Mouse (Mus musculus) monocyte, adult 2 months (primary cell): Measurements from ENCODE around the gene Flt3l.
"Not testable (repeated sequence)": the region's sequence is repeated elsewhere in the genome, so short reads cannot be mapped to it uniquely, and the experiment has no call there.

ENCODE experiments used
- DNase-seq, 2 experiments: peaks; one replicate each; pipeline ENCODE4 v3.0.0; 2022; ENCODE audit warnings: low spot score in 2 of 2, low read depth in 1 of 2

Flt3l gene

DNA sequence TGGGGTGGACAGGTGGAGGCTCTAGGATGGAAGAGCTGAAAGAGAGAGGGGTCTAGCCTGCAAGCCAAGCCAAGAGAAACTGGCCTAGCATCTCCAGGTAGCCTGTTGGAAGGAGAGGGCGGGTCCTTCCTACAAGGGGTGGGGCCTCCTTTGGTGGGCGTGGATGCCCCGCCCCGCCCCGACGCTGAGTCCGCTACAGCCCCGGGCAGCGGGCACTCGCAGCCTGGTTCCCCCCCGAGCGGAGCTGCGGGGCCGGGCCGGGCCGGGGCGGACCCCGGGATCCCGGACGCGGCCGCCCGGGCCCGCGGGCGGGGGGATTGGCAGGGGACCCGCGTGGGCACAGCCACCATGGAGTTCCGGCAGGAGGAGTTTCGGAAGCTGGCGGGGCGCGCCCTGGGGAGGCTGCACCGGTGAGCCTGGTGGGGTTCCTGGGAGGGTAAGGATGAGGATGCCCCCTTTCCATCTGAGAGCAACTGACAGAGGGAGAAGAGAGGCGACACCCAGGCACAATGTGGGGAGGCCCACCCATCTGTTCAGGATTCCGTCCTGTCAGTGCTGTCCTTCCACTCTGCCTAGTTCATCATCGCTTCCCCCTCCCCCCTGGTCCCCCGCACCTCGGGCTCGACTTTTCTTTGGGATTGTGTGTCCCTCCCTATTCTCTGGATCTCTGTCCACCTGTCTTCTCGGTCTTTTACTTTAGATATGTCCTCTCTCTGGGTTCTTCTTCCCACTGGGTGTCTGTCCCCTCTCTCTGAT is 27.7 kb upstream of the Flt3l start, which contains the start of gene Slc17a7:
Gene Slc17a7, plus strand, starts transcription at position 215 of the 756 bp plus-strand sequence.
- no peak for DNase-seq

DNA sequence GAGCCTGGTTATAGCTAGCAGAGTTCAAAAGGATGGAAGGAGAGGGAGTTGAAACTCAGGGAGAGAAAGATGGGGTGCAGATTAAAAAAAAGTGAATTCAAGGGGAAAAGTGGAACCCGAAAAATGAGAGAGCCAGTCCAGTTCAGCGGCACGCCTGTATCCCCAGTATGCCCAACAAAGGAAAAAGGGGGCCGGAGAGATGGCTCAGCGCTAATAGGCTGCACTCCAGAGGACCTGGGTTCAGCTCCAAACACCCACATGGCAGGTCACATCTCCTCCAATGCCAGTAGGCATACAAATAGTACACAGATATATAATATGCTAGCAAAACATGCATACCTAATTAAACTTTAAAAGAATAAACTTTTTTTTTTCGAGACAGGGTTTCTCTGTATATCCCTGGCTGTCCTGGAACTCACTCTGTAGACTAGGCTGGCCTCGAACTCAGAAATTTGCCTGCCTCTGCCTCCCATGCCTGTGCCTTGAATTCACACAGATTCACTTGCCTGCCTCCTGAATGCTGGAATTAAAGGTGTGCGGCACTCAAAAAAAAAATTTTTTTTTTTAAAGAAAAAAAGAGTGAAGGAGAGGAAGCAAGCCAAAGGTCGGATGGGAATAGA is 26.9 kb upstream of the Flt3l start:
- no peak for DNase-seq

DNA sequence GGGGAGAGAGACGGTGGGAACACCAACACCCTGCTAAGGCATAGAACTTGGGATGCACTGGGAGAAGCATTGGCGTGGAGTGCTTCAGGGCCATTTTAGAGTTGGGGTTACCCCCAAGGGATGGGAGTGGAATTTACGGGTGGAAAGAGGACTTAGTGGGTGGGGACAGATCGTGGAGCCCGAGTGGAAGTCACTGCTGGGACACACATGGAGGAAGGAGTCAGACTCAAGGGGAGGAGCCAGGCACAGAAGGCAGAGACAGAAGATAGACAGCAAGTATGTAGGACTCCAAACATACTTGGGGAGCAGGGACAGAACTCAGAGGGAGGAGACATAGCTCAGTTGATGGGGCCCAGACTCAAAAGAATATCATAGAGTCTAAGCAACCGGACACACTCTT is 26.3 kb upstream of the Flt3l start:
- no peak for DNase-seq

DNA sequence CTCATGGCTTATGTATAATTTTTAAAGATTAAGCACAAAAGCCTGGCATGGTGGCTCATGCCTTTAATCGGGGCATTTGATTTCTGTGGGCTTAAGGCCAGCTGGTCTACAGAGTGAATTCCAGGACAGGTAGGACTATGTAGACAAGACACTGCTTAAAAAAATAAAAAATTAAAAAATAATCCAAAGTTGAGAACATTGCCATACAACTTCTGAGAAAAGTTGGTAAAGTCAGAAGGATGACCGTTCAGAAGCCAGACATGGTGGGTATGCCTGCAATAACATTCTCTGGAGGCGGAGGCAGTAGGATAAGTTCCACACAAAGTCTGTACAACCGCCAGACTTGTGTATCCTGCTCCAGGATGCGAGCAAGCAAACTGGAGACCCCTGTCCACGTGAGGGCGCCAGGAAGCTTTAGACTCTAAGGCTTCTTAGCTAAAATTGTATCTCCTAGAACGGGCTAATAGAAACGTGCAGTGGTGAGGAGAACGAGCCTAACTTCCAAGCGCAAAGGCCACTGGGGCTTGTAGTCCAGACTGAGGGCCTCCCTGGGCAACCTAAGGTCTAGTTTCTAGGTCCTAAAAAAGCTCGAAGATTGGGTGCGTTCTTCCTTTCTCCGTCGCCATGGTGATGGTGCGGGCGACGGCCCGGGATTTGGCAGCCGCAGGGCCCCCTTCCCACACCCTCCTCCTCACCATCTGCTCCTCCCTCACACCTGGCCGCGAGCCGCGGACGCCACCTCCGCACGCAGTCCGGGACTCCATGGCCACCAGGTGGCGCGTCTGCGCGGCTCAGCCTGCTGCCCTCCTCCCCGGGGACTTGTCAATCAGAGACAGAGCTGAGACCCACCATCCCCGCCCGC is 25.6 kb upstream of the Flt3l start:
- peak in 1 of 2 experiments; percentile 73 for DNase-seq

DNA sequence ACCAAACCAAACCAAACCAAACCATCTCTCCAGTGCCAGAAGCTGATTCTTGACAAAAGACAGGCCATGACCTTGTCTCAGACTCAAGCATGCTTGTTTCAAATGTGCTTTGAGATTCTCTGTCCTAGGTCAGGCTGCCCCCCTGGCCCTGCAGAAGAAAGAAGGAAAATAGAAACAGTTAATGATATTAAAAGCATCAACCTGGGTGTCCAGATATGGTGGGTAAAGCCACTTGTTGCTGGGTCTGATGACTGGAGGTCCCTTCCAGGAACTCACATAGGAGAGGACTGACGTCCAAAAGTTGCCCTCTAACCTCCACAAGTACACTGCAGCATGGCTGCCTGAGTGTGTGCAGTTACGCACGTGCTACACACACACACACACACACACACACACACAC is 24.6 kb upstream of the Flt3l start:
- no peak for DNase-seq

DNA sequence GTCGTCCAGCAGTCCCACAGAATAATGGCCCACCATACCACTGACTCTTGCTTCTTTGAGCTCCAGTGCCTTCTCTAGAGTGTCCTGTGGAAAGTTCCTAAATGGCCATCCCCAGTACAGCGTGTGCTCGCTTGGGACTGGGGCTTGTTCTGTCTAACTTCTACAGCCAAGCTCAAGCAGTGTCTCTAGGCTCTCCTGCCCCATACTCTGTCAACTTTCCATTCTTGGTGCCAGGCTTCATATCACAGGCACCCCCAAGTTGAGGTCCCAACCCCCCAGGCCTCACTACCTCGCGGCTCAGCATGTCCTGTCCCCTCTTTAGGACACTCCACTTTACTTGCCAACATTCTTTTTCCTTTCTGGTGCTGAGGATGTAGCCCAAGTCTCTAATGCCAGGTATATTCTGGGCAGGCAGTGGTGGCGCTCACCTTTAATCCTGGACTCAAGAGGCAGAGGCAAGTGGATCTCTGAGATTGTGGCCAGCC is 24.1 kb upstream of the Flt3l start:
- no peak for DNase-seq

DNA sequence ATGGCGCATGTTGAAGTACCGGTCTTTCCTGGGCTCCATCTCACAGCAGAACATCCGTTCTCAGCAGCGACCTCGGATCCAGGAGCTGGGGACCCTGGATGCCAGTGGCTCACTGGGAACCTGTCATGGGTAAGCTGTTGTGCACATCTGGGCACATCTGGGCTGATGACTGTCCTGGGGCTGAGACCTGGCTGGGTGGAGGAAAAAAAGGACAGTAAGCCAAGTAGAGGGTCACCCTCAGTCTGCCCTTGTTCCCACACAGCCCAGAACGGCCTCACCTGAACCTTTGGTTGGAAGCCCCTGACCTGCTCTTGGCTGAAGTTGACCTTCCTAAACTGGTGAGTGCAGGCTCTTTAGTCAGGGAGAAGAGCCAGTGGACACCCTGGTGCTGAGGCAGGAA is 22.8 kb upstream of the Flt3l start:
- DNase-seq: no peak

DNA sequence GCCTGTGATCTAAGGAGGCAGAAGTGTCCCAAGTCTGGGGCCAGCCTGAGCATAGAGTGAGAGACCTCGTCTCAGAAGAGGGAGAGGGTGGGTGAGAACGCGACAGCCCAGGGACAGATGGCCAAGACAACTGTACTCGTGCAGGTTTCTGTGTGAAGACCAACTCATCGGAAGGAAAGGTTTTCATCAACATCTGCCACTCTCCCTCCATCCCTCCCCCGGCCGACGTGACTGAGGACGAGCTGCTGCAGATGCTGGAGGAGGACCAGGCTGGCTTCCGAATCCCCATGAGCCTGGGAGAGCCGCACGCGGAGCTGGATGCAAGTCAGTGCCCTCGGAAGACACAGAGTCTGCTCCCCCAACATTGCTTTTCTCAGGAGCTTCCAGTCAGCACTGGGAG is 21.2 kb upstream of the Flt3l start:
- DNase-seq: no peak

DNA sequence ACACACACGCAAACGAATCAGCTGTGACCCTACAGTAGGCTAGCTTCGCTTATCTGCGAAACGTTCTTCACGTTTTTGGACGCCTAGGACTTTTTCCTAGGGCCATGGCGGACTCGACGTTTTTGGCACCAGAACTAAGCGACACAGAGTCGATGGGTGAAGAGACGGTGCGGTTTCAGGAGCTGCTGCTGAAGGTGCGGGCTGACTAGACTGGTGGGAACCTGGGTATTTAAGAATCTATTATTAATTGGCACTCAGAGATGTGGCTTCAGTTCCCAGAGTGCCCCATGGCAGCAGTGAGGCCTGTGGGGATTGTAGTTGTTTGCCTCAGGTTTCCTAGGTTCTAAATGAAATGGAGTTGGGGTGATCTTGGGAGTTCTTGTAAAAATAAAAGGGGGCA is 20.0 kb upstream of the Flt3l start:
- no peak for DNase-seq

DNA sequence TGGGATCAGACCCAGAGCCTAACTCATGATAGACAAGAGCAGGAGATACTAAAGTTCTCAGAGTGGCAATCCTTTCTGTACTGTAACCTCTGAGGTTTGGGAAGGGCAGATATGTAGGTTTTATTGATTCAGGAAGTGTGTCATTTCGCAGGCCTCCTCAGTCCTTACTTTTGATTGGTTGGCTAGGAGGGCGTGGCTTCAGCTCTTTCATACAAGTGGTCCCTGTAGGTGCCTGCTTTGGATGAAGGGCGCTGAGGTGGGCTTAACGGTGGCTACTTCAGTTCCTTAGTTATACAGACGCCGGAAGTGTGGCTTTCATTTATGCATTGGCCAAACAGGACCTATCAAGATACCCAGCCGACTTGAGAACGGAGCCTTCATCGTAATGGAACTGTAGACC is 19.4 kb upstream of the Flt3l start:
- no peak for DNase-seq

DNA sequence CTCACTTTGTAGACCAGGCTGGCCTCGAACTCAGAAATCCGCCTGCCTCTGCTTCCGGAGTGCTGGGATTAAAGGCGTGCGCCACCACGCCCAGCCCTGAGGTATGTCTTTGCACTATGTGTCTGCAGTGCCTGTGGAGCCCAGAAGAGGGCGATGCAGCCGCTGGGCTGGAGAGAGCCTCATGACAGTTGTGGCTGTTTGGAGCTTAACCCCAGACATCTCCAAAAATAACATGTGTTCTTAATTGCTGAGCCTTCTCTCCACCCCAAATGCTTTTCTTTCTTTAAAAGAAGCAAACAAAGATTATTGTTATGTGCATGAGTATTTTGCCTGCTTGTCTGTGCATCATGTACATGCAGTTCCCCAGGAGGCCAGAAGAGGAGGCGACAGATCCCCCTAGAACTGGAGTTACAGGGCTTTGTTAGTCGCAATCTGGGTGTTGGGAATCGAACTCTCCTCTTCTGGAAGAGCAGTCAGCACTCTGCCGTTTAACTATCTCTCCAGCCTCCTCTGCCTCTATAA is 18.8 kb upstream of the Flt3l start:
- DNase-seq: peak; percentile 27 to 49

DNA sequence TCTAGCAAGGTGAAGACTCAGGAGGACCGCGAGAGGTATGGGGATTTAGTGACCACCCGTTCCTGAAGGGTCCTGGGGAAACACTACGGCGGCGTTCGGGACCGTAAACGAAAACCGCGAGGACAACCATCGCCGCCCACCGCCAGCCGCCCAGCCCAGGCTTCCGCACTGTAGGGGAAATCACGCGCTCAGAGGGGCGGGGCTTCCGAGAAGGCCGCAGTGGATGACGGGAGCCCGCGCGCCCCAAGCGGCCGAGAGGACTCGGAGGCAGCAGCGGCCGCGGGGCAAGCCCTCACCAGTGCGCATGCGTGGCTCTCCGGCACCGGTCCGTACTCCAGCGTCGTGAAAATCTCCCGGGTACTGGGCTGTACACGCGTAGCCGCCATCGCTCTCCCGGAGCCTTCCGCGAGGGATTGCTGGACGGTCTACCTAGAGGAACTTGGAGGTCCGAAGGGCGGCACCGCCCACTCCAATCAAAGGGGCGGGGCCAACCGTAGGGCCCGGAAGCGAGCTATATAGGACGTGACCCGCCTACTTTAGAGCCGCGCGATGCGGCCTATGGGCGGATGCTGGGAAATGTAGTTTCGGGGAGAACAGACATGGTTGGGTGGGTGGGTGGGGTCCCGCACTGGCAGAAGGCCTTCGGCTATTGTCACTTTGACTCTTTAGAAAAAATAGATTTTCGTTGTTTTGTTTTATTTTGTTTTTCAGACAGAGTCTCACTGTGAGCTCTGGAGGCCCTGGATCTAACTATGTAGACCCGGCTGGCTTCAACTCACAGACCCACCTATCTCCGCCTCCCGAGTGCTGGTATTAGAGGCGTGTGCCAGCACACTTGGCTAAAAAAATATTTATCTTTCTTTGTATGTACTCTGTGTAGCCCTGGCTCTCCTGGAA is 18.1 kb upstream of the Flt3l start, which contains the start of the genes Pih1d1 and Aldh16a1:
Gene Pih1d1, plus strand, starts transcription at position 208 of the 897 bp plus-strand sequence.
Gene Aldh16a1, minus strand, starts transcription at position 489 of the 897 bp plus-strand sequence.
- DNase-seq: peak; percentile 94 to 97

DNA sequence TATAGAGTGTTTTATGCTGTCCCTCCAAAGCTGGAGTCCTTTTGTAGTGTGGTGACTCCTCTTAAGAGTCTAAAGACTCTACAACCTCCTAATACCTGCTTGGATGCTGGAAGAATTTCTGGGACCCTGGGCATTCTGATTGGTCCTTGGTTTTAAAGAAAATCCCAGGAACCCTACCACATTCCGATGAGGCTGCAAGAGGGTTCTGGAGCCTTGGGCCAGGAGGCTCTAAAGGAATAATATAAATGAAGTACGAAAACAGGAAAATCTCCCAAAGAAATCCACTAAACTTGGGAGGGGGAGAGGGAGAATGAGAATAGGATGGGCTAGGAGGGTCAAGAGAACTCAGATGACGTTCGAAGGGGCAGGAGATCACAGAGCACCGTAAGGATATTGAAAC is 17.4 kb upstream of the Flt3l start:
- DNase-seq: no peak

DNA sequence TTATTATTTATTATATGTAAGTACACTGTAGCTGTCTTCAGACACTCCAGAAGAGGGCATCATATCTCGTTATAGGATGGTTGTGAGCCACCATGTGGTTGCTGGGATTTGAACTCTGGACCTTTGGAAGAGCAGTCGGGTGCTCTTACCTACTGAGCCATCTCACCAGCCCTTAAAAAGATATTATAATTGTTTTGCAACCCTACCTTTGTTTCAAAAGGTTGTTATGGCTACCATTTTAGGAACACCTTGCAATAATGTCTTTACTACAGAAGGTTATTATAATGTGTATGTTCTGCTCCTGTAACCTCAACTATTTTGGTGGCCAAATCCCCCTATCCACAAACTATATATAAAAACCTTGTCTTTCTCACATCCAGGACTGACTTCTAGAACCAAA is 16.8 kb upstream of the Flt3l start:
- DNase-seq: not testable (repeated sequence)

DNA sequence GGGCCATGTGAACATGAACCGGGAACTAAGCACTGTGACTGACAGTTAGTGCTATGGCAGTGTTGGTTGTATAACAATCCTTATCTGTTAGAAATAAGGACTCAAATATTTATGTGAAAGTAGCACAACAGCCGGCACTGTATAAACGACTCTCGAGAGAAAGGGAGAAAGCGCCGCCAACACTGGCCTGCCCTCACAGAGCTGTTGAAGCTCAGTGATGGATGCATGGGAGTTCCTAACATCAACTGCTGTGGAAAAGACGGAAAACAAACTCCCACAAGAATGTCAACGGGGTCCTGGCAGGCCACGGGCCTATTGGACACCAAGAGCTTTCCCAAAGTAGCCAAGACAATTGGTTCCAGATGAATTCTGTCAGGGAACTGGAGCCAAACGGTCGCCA is 15.1 kb upstream of the Flt3l start:
- DNase-seq: no peak

DNA sequence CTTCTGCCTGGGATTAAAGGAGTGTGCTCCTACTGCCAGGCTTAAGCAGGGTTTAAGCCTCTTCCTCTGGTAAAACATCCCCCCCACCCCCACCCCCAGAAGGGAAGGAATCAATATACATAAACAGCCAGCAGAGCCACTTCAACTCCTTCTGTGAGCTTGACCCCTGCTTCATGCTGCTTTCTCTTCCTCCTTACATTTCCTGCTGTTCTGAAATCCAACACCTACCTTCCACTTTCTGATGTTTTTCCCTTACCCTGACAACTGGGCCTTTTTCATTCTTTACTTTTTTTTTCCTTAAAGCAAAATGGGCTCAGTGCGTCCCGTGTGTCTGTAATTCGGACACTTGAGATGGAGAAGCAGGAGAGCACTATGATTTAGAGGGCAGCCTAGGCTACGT is 14.1 kb upstream of the Flt3l start:
- no peak for DNase-seq

DNA sequence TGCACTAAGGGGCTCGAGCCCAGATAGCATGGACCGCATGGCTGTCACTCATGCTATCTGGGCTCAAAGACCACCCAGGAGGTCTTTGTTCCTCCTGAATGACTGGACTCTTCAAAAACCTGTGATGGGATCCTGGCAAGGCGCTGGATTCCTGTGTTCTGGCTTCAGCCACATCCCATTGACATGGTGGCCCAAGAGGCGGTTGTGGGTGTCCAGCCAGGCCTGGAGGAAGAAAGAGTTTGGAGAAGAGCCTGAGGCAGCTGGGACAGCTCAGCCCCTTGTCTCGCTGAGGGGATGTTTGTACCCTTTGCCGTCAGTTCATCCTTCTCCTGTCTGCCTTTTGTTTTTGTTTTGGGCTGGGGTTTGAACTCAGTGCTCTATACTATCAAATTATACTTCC is 13.3 kb upstream of the Flt3l start:
- DNase-seq: no peak

DNA sequence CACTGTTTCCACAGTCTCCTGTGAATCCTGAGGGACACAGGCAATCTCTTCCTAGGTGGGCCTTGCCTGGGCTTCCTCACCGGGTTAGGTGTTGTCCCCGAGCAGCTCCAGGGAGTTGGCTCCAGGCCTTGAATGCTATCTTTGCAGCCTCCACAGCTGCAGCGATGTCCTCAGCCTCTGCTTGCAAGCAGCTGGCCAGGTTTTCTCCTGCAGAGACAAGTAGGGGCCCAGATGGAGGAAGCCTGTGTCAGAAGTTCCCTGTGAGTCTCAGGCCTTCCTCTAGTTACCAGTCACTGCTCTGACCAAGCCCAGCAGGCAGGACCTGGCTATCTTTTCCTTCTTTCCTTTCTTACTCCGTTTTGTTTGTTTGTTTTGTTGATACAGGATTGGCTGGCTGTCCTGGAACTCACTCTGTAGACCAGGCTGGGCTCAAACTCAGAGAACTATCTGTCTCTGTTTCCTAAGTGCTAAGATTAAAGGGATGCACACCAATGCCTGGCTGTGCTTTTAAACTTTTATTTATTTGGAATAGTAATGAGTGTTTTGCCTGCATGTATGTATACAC is 12.4 kb upstream of the Flt3l start:
- no peak for DNase-seq

DNA sequence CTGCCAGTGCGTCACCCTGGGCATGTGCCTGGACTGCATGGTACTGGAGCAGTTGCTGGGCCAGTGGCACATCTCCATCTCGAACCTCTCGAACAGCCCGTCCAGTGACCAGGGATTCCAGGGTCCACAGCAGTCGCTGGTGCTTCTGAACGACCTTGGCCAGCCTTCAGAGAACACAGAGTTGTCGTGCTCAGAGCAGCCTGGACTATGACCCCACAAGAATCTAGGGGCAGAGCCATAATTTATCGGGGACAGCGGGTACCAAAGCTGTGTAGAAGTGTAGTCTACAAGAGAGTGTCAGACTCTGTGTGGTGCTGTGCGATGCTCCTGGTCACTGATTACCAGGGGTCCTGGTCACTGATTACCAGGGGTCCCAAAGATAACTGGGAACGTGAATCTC is 11.7 kb upstream of the Flt3l start:
- DNase-seq: no peak

DNA sequence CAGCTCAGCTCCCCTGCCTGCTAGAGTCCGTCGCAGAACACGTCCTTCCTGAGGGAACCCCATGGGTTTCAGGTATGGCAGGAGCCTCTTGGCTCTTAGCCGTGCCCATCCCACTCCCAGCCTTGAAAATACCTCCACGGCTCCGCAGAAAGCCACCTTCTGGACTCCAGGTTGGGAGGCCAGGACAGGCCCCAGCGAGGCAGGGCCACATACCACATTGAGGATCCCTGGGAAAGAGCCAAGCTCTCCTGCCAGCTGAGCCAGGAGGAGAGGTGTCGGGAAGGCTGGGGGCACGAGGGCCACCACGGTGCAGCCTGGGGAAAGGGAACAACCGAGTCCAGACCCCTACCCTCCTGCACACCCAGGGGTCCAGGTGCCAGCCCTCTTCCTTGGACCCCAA is 11.0 kb upstream of the Flt3l start:
- no peak for DNase-seq
